Mouse (Mus musculus) midbrain, embryonic 10.5 days (tissue): ENCODE measurements around the gene Wnt7b. TPM values are rescaled to one million over a fixed set of nuclear protein-coding genes. Genes with fewer than 3 reads are reported as not detected.
A peak's percentile ranks its signal among the peaks of the same experiment; 100 is the strongest.

ENCODE experiments used
- DNase-seq: peaks from one replicate; pipeline ENCODE4 v3.0.0-alpha.2; 2017; ENCODE audit warnings: low spot score
- H3K27ac ChIP-seq: fragments of 300-500 bp; sonication (generic); replicated peaks from 2 replicates; pipeline ENCODE4 v1.5.1; 2016; ENCODE audit warnings: mild to moderate bottlenecking
- H3K27me3 ChIP-seq: fragments of 300-500 bp; sonication (generic); 2 replicates; pipeline ENCODE4 v1.6.1; 2016; ENCODE audit warnings: low read depth, mild to moderate bottlenecking; ENCODE audit not compliant: poor library complexity, severe bottlenecking
- H3K36me3 ChIP-seq: fragments of 300-500 bp; sonication (generic); 2 replicates; pipeline ENCODE4 v1.6.1; 2016; ENCODE audit warnings: mild to moderate bottlenecking, moderate library complexity
- H3K4me1 ChIP-seq: fragments of 300-500 bp; sonication (generic); 2 replicates; pipeline ENCODE4 v1.6.1; 2016
- H3K4me3 ChIP-seq: fragments of 300-500 bp; sonication (generic); 2 replicates; pipeline ENCODE4 v1.5.1; 2016; ENCODE audit warnings: mild to moderate bottlenecking, moderate library complexity
- H3K9me3 ChIP-seq: fragments of 300-500 bp; sonication (generic); replicated peaks from 2 replicates; pipeline ENCODE4 v1.6.1; 2016; ENCODE audit warnings: mild to moderate bottlenecking
- WGBS: fragments of 180-500 bp; shearing (Covaris S2); methylation state at CpG from one replicate; pipeline ENCODE4 v1.1.7; 2016; 5-methylcytosine and 5-hydroxymethylcytosine counted together
- polyA plus RNA-seq: library from polyadenylated mRNA; unstranded; fragments of >200 nt; fragmentation: Nextera tagmentation; extraction: Ambion mirVana; gene quantifications from 2 replicates; pipeline ENCODE4 v1.2.1, GENCODE M21; 2016

Gene Wnt7b
- polyA plus RNA-seq, 1 experiment from 2014 or later: 54.8 TPM

DNA sequence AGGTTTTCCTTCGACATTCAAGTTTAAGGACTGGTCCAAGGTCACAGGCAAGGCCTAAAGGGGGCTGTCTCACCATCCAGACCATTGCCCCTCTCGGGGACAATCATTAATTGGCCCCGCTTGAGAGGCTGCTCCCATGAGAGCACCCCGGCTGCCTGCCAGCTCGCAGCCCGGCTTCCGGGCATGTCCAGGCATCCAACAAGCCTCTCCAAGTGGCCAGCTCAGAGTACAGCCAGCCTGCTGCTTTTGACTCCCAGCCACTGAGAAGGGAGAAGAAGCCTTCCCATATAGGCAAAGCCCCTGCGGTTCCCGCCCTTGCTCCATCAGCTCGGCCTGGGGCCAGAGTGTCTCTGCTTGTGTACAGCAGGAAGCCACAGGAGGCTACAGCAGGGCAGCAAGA, 26.5 kb downstream of the Wnt7b start:
- Histone ChIP-seq H3K27me3 (peaks cover 20% of the 10 kb centered on the region), H3K9me3 (no peaks in the 10 kb centered on the region), H3K4me1 (peaks cover 4% of the 10 kb centered on the region; the same call in 1 of the 2 replicates), H3K36me3 (peaks cover 30% of the 10 kb centered on the region; the same call in 1 of the 2 replicates), H3K27ac (0 out of 2 replicates have a peak overlapping the region, but pooled peaks have one; percentile 5), H3K4me3 (no peak overlapping the region)
- WGBS: 78% methylated on average over 10 of the region's 10 CpGs
- no peak for DNase-seq

DNA sequence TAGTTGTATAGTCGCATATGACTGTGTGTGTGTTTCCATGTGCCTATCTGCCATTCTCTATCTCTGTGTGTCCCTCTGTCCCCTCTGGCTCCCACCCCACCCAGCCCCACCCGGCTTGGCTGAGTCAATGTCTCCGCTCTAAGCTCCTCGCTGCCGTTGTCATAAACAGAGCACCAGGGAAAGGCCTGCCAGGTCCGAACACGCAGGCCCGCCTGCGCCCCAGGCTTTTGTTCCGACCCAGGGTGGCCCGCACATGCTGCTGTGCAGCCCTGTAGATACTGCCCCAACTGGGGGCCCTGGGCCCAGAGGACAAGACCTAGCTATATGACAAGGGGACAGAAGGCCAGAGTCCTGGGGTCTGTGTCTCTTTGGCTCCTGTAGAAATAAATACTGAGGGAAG, 28.9 kb downstream of the Wnt7b start:
- Histone ChIP-seq H3K9me3 (no peaks in the 10 kb centered on the region), H3K27me3 (peaks cover 23% of the 10 kb centered on the region), H3K36me3 (peaks cover 23% of the 10 kb centered on the region; the same call in 1 of the 2 replicates), H3K4me3 (no peak overlapping the region), H3K27ac (no peak overlapping the region), H3K4me1 (peaks cover 4% of the 10 kb centered on the region; the same call in 1 of the 2 replicates)
- no peak for DNase-seq
- WGBS: 93% methylated on average over 11 of the region's 11 CpGs

DNA sequence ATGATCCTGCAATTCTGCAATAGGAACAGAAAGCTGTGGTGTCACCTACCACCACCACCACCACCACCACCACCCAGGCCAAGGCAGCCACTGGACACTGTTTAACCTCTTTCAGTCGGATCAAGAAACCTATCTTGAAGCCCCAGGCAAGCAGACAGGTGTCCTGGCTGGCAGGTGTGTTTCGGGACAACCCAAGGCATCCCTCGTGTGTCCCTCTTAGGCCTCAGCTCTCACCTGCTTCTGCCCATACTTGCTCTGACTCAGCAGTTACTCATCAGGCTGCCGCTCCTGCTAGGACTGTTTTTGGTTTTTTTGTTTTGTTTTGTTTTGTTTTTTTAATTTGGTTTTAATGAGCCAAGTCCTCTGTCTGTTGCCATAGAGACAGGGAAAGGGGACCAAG, 35.8 kb downstream of the Wnt7b start:
- no peak for DNase-seq
- Histone ChIP-seq H3K4me1 (peaks cover 4% of the 10 kb centered on the region; the same call in 1 of the 2 replicates), H3K4me3 (no peak overlapping the region), H3K27me3 (peaks cover 20% of the 10 kb centered on the region; the same call in 1 of the 2 replicates), H3K27ac (no peak overlapping the region), H3K36me3 (peaks cover 18% of the 10 kb centered on the region), H3K9me3 (no peaks in the 10 kb centered on the region)
- 80% methylated on average over 4 of the region's 4 CpGs for WGBS

DNA sequence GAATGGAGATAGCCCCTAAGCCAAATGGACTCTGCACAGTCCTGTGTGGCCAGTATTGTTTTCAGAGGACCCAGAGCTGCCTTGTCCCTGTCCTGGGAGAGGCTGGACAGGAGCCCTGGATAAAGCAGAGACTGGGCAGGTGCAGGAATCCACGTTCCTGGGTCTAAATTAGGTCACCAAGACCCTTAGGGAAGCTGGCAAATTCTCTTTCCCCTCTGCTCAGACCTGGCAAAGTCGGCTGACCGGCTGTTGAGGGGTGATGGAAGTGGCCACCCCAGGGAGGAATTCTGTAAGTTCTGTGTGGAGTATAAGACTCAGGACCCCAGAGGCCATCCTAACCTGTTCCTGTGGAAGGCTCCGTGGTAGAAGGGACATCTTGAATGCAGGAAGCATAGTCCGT, 36.9 kb downstream of the Wnt7b start:
- DNase-seq: no peak
- Histone ChIP-seq H3K4me1 (peaks cover 4% of the 10 kb centered on the region; the same call in 1 of the 2 replicates), H3K4me3 (no peak overlapping the region), H3K9me3 (no peaks in the 10 kb centered on the region), H3K27ac (no peak overlapping the region), H3K27me3 (peaks cover 26% of the 10 kb centered on the region), H3K36me3 (peaks cover 20% of the 10 kb centered on the region)
- WGBS: 89% methylated on average over 5 of the region's 5 CpGs

DNA sequence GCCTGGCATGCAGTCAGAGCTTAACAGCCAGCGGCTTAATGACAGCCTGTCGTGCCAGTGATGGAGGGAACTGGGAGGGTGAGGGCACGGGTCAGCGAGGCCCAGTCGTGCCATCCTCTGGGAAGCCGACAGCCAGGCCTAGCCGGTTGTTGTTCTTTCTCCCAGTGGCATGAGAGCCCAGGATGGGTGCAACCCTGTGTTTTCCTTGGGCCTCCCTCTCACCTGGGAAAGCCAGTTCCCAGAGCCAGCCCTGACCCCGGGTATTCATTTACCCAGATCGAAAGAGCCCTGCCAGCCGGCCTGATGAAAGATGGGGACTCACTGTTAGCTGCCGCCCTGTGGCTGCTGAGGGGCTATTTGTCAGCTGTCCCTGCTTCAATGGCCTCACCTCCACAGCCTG, 44.1 kb downstream of the Wnt7b start:
- peaks cover 65% of the 10 kb centered on the region for H3K36me3 ChIP-seq
- H3K27ac ChIP-seq: 0 out of 2 replicates have a peak overlapping the region, but pooled peaks have one; percentile 23
- H3K9me3 ChIP-seq: no peaks in the 10 kb centered on the region
- H3K4me1 ChIP-seq: peaks cover 13% of the 10 kb centered on the region
- no peak overlapping the region for H3K4me3 ChIP-seq
- H3K27me3 ChIP-seq: peaks cover 84% of the 10 kb centered on the region
- WGBS: 77% methylated on average over 11 of the region's 11 CpGs
- DNase-seq: no peak

DNA sequence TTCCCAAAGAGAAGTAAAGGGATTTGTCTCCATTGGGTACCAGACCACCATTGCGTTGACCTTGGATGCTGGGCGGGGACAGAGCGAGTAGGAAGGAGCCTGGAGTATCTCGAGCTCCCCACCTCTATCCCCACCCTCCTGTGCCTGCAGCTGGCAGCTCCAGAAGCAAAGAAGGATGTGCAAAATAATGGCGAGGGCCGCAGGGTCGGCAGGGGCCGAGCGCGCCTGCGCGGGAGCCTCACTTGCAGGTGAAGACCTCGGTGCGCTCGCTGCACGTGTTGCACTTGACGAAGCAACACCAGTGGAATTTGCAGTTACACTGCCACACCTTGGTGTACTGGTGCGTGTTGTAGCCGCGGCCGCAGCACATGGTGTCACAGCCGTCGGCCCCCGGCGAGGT, 45.1 kb downstream of the Wnt7b start:
- Histone ChIP-seq H3K27me3 (peaks cover 76% of the 10 kb centered on the region), H3K4me3 (no peak overlapping the region), H3K4me1 (peaks cover 9% of the 10 kb centered on the region), H3K9me3 (no peaks in the 10 kb centered on the region), H3K27ac (no peak overlapping the region), H3K36me3 (peaks cover 55% of the 10 kb centered on the region)
- no peak for DNase-seq
- 87% methylated on average over 25 of the region's 25 CpGs for WGBS

DNA sequence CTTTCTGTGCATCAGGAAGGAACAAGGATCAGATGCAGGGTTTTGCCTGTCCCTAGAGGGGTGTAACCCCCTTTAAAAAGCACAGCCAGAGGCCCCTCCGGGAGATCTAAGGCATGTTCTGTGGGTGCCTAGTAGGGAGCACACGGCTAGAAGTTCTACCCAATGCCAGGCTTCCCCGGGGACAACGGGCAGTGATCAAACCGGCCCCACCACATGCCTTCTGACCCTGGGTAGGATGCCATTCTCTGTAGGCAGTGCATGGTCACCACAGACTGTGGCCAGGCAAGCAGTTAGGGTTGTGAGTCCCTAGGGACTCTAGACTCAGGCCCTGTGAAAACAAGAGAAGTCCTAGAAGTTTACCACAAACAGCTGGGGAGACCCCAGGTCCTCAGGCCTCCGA, 47.6 kb downstream of the Wnt7b start:
- H3K36me3 ChIP-seq: peaks cover 45% of the 10 kb centered on the region
- peaks cover 14% of the 10 kb centered on the region for H3K4me1 ChIP-seq
- WGBS: 84% methylated on average over 6 of the region's 6 CpGs
- no peak overlapping the region for H3K4me3 ChIP-seq
- DNase-seq: no peak
- peaks cover 67% of the 10 kb centered on the region for H3K27me3 ChIP-seq
- no peaks in the 10 kb centered on the region for H3K9me3 ChIP-seq
- H3K27ac ChIP-seq: peak overlapping the region; percentile 55; the same call in 1 of the 2 replicates

DNA sequence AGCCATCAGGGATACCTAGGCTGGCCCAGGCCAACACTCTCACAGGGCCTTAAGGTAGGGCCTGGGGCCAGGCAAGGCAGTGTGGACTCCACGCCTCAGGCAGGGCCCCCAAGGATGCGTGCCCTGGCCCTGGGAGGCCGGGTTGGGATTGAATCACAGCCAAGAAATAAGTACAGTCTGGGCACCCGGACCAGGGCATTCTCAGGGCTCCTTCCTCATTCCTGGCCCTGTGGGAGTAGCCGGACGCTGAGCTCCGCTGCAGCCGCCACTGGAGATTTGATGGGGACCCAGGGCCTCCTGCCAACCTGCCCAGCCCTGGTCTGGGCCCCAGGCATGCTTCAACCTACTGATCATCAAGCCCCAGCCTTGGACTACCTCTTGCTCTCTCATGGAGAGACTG, 48.1 kb downstream of the Wnt7b start:
- H3K27me3 ChIP-seq: peaks cover 66% of the 10 kb centered on the region
- H3K4me3 ChIP-seq: no peak overlapping the region
- DNase-seq: no peak
- peaks cover 43% of the 10 kb centered on the region for H3K36me3 ChIP-seq
- peaks cover 12% of the 10 kb centered on the region for H3K4me1 ChIP-seq
- H3K27ac ChIP-seq: peak overlapping the region; percentile 55
- WGBS: 91% methylated on average over 8 of the region's 8 CpGs
- no peaks in the 10 kb centered on the region for H3K9me3 ChIP-seq

DNA sequence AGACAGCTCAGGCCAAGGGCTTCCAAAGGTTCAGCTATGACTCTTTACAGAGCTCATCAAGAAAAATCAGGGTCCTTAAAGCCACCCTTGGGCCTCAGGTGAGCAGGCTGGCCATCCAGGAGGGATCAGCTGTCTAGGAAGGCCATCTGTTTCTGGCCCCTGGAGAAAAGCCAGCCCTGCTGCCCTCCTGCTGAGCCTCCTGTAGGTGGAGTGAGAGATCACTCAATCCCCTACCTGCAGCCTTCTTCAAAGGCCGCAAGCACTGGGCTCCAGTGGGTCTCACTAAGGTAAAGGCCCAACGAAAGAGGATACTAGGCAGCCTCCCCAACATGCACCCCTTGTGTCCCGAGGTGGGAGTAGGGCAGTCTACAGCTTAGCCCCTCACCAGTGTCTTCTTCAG, 50.2 kb downstream of the Wnt7b start:
- peaks cover 36% of the 10 kb centered on the region for H3K36me3 ChIP-seq
- H3K4me3 ChIP-seq: no peak overlapping the region
- peaks cover 57% of the 10 kb centered on the region for H3K27me3 ChIP-seq
- peaks cover 11% of the 10 kb centered on the region for H3K4me1 ChIP-seq
- no peaks in the 10 kb centered on the region for H3K9me3 ChIP-seq
- 81% methylated on average over 3 of the region's 3 CpGs for WGBS
- H3K27ac ChIP-seq: 0 out of 2 replicates have a peak overlapping the region, but pooled peaks have one; percentile 23
- DNase-seq: no peak

DNA sequence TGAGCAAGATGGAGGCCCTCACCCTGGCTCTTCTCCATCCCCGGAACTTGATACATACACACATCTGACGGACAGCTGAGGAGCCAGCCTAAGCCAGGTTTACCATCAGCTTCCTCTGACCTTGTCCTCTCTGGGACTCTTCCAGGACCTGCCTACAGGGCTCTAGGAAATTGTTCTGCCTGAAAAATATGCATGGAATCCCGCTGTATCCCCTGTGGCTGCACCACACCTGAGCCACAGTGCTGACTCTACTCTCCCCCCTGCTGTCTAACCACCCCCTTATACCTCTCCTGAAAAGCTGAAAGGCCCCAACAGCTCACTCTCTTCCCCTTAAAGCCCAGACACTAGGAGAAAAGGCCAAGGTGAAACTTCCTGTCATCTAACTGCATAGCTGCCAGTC, 52.4 kb downstream of the Wnt7b start:
- peaks cover 60% of the 10 kb centered on the region for H3K27me3 ChIP-seq
- no peak overlapping the region for H3K27ac ChIP-seq
- H3K9me3 ChIP-seq: no peaks in the 10 kb centered on the region
- WGBS: 70% methylated on average over 3 of the region's 3 CpGs
- no peak for DNase-seq
- peaks cover 14% of the 10 kb centered on the region; the same call in 1 of the 2 replicates for H3K36me3 ChIP-seq
- peaks cover 18% of the 10 kb centered on the region for H3K4me1 ChIP-seq
- H3K4me3 ChIP-seq: no peak overlapping the region

DNA sequence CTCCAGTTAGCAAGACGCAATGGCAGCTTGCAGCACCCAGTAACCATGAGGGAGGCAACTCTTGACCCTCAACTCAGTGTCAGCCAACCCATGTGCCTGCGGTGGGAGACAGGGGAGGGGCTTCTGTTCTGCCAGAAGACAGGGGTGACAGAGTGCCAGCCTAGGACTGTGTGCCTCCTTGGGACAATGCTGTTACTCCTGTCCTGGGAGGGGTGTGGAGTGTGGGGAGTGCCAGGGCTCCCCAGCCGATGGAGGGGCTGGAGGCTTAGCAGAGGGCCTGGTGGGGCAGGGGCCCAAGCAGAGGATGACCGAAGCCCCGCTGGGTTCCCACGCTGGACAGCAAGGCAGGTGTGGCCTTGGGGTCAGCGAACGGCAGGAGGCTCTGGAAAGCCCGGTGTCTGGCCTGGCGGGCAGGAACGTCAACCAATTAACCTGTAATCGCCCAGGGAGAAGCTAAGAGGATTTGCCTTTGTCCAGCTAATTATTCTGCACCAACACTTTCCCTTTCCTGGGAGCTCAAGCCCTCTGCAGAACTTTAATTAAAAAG, 57.8 kb downstream of the Wnt7b start:
- WGBS: 7% methylated on average over 12 of the region's 12 CpGs
- Histone ChIP-seq H3K36me3 (no peaks in the 10 kb centered on the region), H3K27me3 (peaks cover 81% of the 10 kb centered on the region), H3K4me3 (0 out of 2 replicates have a peak overlapping the region, but pooled peaks have one; percentile 23), H3K9me3 (no peaks in the 10 kb centered on the region), H3K4me1 (peaks cover 32% of the 10 kb centered on the region), H3K27ac (peak overlapping the region; percentile 71)
- DNase-seq: peak; percentile 46

DNA sequence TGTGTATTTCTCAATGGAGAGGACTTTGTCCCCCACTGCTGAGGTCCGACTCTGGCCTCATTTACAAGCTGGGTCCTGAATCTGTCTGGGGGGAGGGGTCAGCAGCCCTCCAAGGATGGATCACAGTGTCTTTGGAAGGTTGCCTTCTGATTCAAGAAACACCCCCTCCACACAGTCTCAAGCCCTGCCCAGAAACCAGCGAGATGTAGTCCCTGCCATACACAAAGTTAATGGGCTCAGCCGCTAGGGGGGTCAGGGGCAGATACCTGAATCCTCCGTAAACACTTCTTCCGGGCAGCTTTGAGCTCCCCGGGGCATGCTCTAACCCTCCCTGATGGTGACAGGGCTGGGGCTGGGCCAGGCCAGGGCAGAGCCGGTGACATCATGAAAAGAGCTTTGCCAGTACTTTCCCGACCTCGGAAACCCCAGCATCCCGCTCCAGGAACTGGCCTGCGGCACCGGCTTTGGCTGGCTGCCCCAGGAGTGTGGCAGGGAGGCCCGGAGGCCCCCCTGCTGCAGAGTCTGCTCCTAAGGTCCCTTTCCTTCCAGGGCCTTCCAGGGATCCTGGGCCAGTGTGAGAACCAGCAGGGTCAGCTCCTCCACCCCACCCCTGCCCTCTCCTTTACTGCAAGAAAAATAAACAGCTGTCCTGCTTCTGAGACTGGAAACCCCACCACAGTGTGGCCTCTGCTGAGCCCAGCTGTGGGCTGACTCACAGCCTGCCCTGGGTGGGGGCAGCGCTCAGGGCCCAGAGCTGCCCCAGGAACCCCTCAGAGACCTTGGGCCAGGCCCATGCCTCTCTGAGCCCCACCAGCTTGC, 58.9 kb downstream of the Wnt7b start:
- H3K36me3 ChIP-seq: no peaks in the 10 kb centered on the region
- peak overlapping the region; percentile 9; the same call in 1 of the 2 replicates for H3K4me3 ChIP-seq
- no peaks in the 10 kb centered on the region for H3K9me3 ChIP-seq
- peak overlapping the region; percentile 71 for H3K27ac ChIP-seq
- H3K4me1 ChIP-seq: peaks cover 29% of the 10 kb centered on the region
- WGBS: 6% methylated on average over 14 of the region's 14 CpGs
- peaks cover 85% of the 10 kb centered on the region for H3K27me3 ChIP-seq
- DNase-seq: peak; percentile 50

DNA sequence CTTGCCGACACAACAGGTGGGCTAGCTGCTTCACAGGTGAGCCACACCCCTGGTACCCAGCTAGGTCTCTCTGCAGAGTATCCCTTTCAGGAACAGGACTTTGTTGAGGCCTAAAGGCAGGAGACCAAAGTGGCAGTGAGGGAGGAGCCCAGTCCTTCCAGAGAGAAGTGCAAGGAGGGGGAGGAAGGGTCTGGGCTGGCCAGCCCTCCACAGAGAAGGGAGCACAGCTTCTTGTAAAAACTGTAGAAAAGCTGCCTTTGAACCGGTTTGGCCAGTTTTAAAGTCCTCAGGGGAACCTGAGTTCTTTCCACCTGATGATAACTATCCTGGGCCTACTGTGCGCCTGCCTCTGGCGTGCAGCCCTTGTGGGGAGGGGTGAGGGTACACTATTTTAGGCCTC, 62.8 kb downstream of the Wnt7b start:
- no peak overlapping the region for H3K4me3 ChIP-seq
- no peaks in the 10 kb centered on the region for H3K36me3 ChIP-seq
- H3K27ac ChIP-seq: no peak overlapping the region
- DNase-seq: no peak
- 64% methylated on average over 4 of the region's 4 CpGs for WGBS
- peaks cover 69% of the 10 kb centered on the region for H3K27me3 ChIP-seq
- no peaks in the 10 kb centered on the region for H3K9me3 ChIP-seq
- peaks cover 21% of the 10 kb centered on the region for H3K4me1 ChIP-seq
